Mouse (Mus musculus): ENCODE results near the gene Vcan.

Vcan gene

GRCm38 (mm10) chr13:89735111-89735510, 7.2 kb downstream of the Vcan start:
- no peak for DNase-seq (ENCODE audit: low read depth in 1 of 2, low spot score in 2 of 2)

DNA sequence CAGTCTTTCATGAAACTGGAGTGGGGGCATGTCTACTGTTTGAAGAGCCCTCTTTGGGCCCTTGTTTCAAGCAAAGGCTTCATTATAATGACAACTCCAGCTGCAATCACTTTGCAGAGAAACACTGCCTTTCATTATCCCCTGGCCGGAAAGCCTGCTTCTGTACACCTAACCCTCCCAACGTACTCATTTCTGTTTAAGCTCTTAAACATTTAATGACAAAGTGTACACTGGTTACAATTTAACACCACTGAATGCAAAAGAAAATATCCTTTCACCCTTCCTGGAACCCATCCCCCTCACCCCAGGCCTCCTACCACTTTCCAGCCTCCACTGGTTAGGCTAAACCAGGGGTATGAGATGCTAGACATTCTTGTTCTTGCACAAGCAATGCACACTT, 15.8 kb downstream of the Vcan start:
- no peak for DNase-seq (ENCODE audit: low read depth in 1 of 2, low spot score in 2 of 2)

DNA sequence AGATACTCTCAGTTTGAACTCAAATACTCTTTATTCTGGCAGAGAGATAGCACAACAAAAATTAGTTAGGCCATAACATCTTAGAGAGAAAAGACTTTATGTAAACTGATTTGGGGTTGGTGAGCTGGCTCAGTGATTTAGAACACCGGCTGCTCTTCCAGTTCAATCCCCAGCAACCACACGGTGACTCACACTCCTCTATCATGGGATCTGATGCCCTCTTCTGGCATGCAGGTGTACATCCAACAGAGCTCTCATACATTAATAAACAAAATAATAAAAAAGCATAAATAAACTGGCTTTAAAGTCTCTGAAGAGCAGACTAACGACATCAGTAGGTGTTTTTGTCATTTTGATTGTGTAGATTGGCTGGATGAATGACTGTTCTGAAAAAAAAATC, 21.8 kb downstream of the Vcan start:
- DNase-seq (ENCODE audit: low read depth in 1 of 2, low spot score in 2 of 2) = no peak

DNA sequence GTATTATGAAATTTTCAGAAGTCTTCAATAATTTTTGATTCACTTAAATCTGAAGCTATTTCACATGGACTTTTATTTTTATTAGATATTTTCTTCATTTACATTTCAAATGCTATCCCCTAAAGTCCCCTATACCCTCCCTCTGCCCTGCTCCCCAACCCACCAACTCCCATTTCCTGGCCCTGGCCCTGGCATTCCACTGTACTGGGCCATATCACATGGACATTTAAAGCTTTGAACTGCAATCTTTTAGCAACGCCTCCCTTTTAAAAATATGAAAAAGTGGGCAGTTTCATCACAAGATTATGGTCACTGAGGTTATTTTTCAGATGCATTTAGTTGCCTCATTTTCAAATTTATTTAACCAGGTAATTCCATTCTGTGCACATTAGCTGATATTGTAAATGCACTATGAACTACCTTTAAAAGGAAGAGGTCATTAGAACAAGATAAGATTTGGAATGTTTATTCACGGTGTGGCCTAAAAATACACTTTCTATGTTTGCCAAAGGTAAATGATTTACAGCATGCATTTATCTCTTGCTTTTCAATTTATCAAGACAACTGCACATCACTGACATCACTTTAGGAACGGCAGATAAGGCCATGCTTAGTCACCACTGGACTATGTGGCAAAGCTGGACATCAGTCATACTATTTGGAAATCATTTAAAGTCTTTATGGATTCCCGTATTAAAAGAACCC, 32.7 kb downstream of the Vcan start:
- DNase-seq (ENCODE audit: low read depth in 1 of 2, low spot score in 2 of 2) = no peak

DNA sequence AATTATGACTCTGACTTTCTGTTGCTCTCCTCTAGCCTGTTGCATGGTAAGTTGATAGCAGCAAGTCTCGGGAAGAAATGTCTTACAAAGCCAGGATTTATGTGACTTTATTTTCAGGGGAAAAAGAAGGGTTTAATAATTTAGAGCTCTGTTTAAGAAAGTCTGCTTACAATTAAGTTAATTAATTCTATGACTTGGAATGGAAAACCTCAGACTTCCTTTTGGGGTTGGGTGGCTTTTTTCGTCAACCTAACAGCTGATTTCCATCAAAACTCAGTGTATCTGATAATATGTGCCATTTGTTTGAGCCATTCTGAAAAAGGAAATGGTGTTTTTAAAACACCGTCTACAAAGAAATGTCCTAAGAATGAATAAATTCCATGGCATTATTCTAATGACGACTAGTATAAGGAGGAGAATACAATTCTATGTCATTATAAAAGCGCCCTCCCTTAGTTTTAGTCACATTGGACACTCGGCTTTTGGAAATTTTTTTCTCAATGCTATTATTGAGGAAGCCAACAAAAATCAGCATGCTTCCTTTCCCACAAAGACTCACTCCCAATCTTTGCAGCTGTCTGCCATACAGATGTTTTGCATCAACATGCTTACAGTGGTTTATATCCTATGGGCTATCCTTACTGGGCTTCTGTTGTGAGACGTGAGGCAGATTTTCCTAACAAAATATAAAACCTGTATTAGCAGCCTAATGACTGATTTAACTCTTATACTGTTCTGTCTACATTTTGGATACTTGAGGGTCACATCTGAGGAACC, 34.0 kb downstream of the Vcan start:
- DNase-seq (ENCODE audit: low read depth in 1 of 2, low spot score in 2 of 2) = no peak

- DNase-seq (ENCODE audit: low read depth in 1 of 2, low spot score in 2 of 2) = no peak
These were observed 39.9 kb downstream of the Vcan start for GRCm38 (mm10) chr13:89702395-89702794.

GRCm38 (mm10) chr13:89699998-89700555, 42.2 kb downstream of the Vcan start:
- no peak for DNase-seq (ENCODE audit: low read depth in 1 of 2, low spot score in 2 of 2)

DNA sequence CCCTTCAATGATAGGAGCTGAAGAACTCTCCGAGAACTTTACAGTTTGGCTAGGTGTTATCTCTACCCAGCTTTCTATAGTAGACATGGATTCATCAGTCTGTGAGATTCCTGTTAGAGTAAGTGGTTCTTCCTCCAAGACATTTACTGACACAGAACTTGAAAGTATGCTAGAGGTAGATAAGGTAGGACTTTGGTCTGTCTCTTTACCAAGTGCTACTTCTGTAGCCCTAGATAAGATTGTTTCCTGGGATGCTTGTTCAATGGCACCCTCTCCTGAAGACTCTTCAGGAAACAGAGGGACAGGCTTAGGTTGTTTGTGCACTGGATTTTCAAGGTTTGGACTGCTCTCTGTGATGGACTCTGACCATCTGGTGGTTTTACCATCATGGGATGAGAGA, 49.7 kb downstream of the Vcan start:
- no peak for DNase-seq (ENCODE audit: low read depth in 1 of 2, low spot score in 2 of 2)

- no peak for DNase-seq (ENCODE audit: low read depth in 1 of 2, low spot score in 2 of 2)
These were observed 58.8 kb downstream of the Vcan start for GRCm38 (mm10) chr13:89683490-89683889.

DNA sequence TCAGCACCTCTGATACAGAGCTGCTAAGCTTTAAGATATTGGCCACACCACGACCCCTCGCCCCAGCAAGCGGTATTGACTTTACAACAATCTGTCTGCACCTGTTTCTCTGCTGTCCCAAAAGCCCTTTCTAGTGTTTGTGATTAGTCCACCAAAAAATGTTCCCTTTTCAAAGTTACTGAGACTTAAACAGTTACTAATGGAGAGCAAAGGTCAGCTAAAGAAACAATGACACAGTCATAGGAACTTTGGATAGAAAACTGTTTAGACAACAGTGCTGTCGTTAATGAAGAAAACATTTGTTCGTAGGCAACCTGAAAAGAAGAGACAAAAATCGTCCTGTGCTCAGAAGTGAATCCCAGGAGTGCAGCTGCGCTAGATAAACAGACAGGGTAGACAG, 60.1 kb downstream of the Vcan start:
- no peak for DNase-seq (ENCODE audit: low read depth in 1 of 2, low spot score in 2 of 2)

- DNase-seq (ENCODE audit: low read depth in 1 of 2, low spot score in 2 of 2) = no peak
These were observed 62.6 kb downstream of the Vcan start for GRCm38 (mm10) chr13:89679756-89680155.

GRCm38 (mm10) chr13:89670505-89670904, 71.8 kb downstream of the Vcan start:
- no peak for DNase-seq (ENCODE audit: low read depth in 1 of 2, low spot score in 2 of 2)

GRCm38 (mm10) chr13:89668981-89669880, 73.1 kb downstream of the Vcan start:
- no peak for DNase-seq (ENCODE audit: low read depth in 1 of 2, low spot score in 2 of 2)

DNA sequence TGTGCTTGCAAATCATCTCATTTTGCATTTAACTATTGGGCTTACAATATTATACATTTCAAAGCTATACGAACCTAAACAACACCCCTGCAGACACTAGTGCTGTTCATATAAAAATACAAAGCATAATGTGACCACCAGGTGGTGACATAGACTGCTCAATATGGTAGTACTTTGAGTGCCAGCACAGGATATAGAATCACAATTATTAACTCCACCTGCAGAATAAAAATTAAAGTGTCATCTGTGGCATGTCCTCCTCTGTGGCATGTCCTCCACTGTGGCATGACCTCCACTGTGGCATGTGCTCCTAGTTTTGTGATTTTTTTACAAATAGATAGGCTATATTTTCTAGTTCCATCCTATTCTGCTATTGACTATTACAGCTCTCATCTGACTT, 74.2 kb downstream of the Vcan start:
- DNase-seq (ENCODE audit: low read depth in 1 of 2, low spot score in 2 of 2) = no peak

DNA sequence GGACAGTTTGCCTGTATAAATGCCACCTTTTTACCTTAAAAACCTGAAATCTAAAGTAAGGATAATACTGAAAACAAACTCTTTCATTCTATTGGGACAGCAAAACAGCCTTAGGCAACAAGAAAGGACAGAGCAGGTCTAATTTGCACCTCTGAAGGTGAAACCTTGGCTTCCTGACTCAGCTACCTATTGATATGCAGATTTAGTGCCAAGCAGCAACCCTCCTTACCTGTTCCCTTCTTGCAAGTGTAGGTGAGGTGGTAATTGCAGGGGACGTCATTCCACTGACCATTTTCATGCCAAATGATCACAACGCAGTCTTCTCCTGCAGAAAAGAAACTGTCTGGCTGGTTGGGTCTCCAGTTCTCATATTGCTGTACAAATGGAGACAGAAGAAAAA, 80.6 kb downstream of the Vcan start:
- no peak for DNase-seq (ENCODE audit: low read depth in 1 of 2, low spot score in 2 of 2)

DNA sequence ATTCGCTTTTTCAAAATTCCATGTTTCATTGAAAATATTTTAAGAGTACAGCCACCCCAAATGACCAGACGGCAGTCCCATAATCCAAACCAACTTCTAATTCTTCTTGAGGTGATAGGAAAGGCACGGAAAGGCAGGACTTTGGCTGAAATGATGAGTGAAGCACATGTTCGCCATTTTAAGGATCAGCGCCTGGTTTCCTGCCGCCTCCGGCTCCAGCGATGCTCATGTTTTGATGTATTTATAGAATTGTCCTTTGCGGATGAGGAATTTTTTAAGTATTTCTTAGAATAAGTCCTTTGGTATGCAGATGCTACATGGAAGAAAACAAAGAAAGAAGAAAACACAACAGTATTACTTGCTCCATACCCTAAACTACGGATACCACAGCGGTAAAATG, 85.3 kb downstream of the Vcan start:
- DNase-seq (ENCODE audit: low read depth in 1 of 2, low spot score in 2 of 2) = no peak

- DNase-seq (ENCODE audit: low read depth in 1 of 2, low spot score in 2 of 2) = no peak
These were observed 89.0 kb downstream of the Vcan start for GRCm38 (mm10) chr13:89653279-89653678.

DNA sequence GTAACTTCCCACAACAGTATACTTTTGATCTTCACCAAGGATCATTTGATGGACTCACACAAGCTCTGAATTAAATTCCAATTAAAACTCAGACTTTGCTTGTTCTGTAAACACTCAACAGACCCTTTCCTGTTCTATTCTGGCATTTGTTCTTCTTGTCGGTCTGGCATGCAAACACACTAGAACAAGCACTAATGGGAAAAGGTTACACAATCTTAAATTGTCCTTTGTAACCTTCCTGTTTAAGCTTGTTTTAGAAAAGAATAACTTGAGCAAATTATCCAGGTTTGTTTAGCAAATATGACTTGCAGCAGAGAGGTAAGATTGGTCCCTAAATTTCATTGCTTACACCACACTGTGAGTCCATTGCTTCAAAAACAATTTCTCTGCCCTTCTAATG, 89.5 kb downstream of the Vcan start:
- DNase-seq (ENCODE audit: low read depth in 1 of 2, low spot score in 2 of 2) = no peak

- DNase-seq (ENCODE audit: low read depth in 1 of 2, low spot score in 2 of 2) = no peak
These were observed 96.7 kb downstream of the Vcan start for GRCm38 (mm10) chr13:89645589-89645988.

DNA sequence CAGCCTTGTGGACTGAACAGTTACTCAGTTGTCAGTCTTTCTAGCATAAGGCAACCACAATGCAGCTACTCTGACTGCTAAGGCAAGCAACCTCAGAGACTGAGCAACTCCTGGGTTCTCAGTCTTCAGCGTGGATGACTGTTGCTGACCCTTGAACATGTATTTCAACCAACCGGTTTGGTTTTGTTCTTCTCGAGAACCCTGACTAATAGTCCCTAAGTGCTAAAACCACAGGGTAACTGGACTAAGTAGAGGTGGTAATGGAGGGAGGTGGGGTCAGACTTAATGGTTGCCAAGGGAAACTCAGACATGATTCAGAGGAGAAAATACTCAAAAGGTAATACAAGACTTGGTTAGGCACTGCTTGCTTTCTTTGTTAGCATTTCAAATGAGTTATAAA, 105.3 kb downstream of the Vcan start:
- DNase-seq (ENCODE audit: low read depth in 1 of 2, low spot score in 2 of 2) = no peak

DNA sequence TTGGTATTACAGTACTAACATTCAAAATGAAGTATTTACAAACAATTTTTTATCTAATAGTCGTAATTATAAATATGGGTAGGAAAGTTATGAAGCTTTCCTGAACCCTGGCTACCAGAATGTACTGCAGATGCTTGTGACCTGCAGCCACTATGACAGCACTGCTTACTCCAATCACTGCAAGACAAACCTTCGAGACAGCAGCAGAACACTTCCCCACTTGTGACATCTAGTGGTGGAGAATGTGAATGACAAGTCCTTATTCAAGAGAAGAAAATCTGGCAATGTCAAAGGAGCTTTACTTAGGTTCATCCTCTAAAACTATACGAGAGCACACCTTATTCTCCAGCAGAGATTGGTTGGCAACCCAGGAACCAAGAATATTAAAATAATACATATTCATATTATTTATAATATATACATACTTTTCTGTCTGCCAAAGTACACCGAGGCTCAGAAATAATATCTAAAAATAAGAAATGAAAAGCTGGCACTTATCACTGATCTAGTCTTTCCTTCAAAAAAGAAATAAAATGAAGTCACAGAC, 108.1 kb downstream of the Vcan start:
- DNase-seq (ENCODE audit: low read depth in 1 of 2, low spot score in 2 of 2) = no peak

All from monocyte, adult 2 months (primary cell).